Mouse (Mus musculus): ENCODE results near the gene Tbck.

DNA sequence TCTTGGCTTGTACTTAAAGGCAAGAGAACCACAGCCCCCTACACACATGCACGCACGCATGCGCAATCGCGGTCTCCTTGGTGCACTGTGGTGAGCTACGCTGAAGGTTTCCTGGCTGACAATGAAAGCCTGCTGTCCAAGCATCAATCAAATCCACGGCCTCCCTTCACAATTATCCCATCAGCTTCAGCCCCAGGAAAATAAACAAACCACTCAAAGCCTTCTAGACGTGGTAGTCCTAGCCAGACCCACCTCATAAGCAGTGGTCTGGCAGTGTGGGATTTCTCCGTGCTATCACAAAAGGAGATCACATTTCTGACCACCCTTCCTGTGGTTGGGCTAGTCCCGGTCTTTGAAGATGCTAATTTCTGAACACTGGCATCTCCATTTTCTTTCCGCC lies 174.9 kb downstream of the Tbck start:
- no peak for TF ChIP-seq POLR2A (IDR thresholded peaks at IDR 0.05; ENCODE audit: insufficient read depth, low read depth, low read length)
- no peak for TF ChIP-seq CTCF (IDR thresholded peaks at IDR 0.05)
- no peak for TF ChIP-seq EP300 (IDR thresholded peaks at IDR 0.05; ENCODE audit: insufficient read depth, low read depth, low read length)

Measured in heart, adult 2 months (tissue).